In the genomic region with DNA sequence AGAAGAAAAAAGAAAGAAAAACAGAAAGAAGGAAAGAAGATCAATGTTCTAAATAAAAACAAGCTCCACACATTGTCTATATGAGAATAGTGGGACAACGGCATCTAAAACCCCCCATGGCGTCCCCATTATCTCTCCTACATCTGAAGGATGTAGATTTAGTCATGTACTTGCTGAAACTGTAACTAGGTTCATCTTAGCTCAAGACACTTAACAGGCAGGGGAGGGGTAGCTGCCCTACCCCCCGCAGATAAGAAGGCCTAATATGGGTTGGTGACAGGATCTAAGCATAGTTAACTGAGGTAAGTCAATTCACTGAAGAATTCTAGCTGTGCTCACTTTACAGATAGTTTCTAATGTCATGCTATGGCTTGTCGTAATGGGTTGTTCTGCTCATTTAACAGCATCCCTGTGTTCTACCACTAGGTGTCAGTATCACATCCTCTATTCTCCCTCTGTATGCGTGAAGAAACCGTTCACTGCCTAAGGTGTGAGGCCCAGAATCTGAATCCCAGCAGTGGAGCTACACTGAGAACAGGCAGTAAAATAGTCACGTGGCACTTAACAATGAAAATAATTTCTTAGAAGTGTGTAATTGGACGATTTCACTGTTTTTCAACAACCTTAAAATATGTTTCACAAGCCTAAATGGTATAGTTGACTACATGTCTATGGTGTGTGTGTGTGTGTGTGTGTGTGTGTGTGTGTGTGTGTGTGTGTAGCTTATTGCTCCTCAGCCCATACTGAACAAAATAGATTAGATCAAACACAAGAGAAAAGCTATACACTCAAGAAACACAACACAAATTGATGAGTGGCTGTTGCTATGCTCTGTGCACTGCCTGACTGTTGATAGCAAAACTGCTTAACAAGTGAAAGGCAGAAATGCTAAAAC, we compare ENCODE assay signal across 8 mouse cellular contexts. TPM values are rescaled to one million over a fixed set of nuclear protein-coding genes. Genes with fewer than 3 reads are reported as not detected.
A peak's percentile ranks its signal among the peaks of the same experiment; 100 is the strongest.
DNase-seq lines count a peak whose midpoint lies in the region; ATAC-seq lines count a peak whose summit lies in the region.

No protein-coding gene starts in this region.

- DNase-seq in heart, adult 11 months, result peak; percentile 46
- no peak for DNase-seq in heart, postnatal 25 days (ENCODE audit: low spot score)
- DNase-seq in MEL-GATA-1-ER (ENCODE audit: extremely low read depth, low read depth), result peak; percentile 87
- peak; percentile 50 for DNase-seq in embryo, embryonic 11.5 days (ENCODE audit: low read depth, low spot score)
- peak; percentile 14 for DNase-seq in hindbrain, embryonic 10.5 days (ENCODE audit: low spot score)
- DNase-seq in left cerebral cortex, adult 9 months (ENCODE audit: low spot score in 2 of 2), result peak; percentile 23 to 63
- peak; percentile 18 for DNase-seq in thymus, postnatal 4 days

- H3K9me3 ChIP-seq in hindbrain, embryonic 10.5 days, result no peaks in the 10 kb centered on the region
- H3K9me3 ChIP-seq in midbrain, embryonic 13.5 days, result no peaks in the 10 kb centered on the region

- H3K4me3 ChIP-seq in hindbrain, embryonic 10.5 days, result no peak overlapping the region
- no peak overlapping the region for H3K4me3 ChIP-seq in midbrain, embryonic 13.5 days (replicated peaks)

- no peaks in the 10 kb centered on the region for H3K36me3 ChIP-seq in hindbrain, embryonic 10.5 days
- no peaks in the 10 kb centered on the region for H3K36me3 ChIP-seq in midbrain, embryonic 13.5 days

- intact Hi-C loops in heart, postnatal 25 days (cut with DNase I), result loop anchor here (5.0 kb wide), 2 partner anchors 187 to 507 kb away; no protein-coding TSS in a partner anchor

- H3K4me2 ChIP-seq in midbrain, embryonic 13.5 days (replicated peaks), result no peak overlapping the region

- WGBS in hindbrain, embryonic 10.5 days, result 18% methylated on average over 8 of the region's 8 CpGs
- WGBS in midbrain, embryonic 13.5 days, result 14% methylated on average over 8 of the region's 8 CpGs

- H3K9ac ChIP-seq in midbrain, embryonic 13.5 days (replicated peaks), result no peak overlapping the region

- no peaks in the 10 kb centered on the region for H3K27me3 ChIP-seq in hindbrain, embryonic 10.5 days (ENCODE audit: insufficient read depth, poor library complexity, severe bottlenecking)
- H3K27me3 ChIP-seq in midbrain, embryonic 13.5 days, result no peaks in the 10 kb centered on the region

- no peaks in the 10 kb centered on the region for H3K4me1 ChIP-seq in hindbrain, embryonic 10.5 days (replicated peaks)
- H3K4me1 ChIP-seq in midbrain, embryonic 13.5 days (replicated peaks), result no peaks in the 10 kb centered on the region

- ATAC-seq in midbrain, embryonic 13.5 days, result peak; percentile 99

- no peak overlapping the region for H3K27ac ChIP-seq in hindbrain, embryonic 10.5 days
- H3K27ac ChIP-seq in midbrain, embryonic 13.5 days, result no peak overlapping the region

RNA-seq across cellular contexts. Expression of a gene that starts 23.7 kb away (rescaled TPM):
- 1 to 10 TPM; 1.5 to 2.4 TPM for total RNA-seq in heart, postnatal 25 days (2021)
- polyA plus RNA-seq in hindbrain, embryonic 10.5 days (2016; fragmentation: Nextera tagmentation; extraction: Ambion mirVana), result 0.50 and 0.56 TPM in 2 replicates
- polyA plus RNA-seq in midbrain, embryonic 13.5 days (2015; fragmentation: Nextera tagmentation; extraction: Ambion mirVana), result 0.66 and 0.82 TPM in 2 replicates

RNA-seq across cellular contexts. Expression of a gene that starts 48.9 kb away (rescaled TPM):
- total RNA-seq in heart, postnatal 25 days (2021), result under 1 TPM; 0.23 to 0.67 TPM
- 0.14 and 0.29 TPM in 2 replicates for polyA plus RNA-seq in hindbrain, embryonic 10.5 days (2016; fragmentation: Nextera tagmentation; extraction: Ambion mirVana)
- 0.14 and 0.22 TPM in 2 replicates for polyA plus RNA-seq in midbrain, embryonic 13.5 days (2015; fragmentation: Nextera tagmentation; extraction: Ambion mirVana)
